ENCODE assay signal across 1 mouse cellular context in the genomic region with DNA sequence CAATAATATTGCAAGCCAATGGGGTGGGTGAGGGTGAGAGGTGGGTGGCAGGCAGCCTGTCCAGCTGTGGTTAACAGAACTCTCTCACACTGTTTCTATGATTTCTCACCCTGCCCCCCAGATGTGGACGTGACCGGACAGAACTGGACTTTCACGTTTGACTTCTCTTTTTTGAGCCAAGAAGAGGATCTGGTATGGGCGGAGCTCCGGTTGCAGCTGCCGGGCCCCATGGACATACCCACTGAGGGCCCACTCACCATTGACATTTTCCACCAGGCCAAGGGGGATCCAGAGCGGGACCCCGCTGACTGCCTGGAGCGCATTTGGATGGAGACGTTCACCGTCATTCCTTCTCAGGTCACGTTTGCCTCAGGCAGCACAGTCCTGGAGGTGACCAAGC.
TF ChIP-seq lines count a peak whose summit lies in the region.

No protein-coding gene starts in this region.

TF ChIP-seq in CH12.LX, 34 proteins besides CTCF, POLR2A, EP300 and RAD21 (continued from another document):
- TF ChIP-seq IRF4 (IDR thresholded peaks at IDR 0.05; ENCODE audit: low read depth, low read length) (peak; percentile 47), TCF12 (IDR thresholded peaks at IDR 0.05; ENCODE audit: low read depth, low read length) (peak; percentile 11; the same call in 1 of the 2 replicates), JUND (conservative IDR thresholded peaks at IDR 0.05; ENCODE audit: low read depth, low read length) (no peak), BHLHE40 (IDR thresholded peaks at IDR 0.05; ENCODE audit: low read depth, low read length) (0 out of 2 replicates have a peak, but pooled peaks have one; percentile 25)
